Mouse (Mus musculus) bone marrow macrophage, adult 2 months (primary cell): Measurements from ENCODE around the gene Lrif1.

ENCODE experiments used
- CTCF ChIP-seq: IDR thresholded peaks from 2 replicates; pipeline ENCODE4 v1.5.1; 2012; ENCODE audit warnings: low read depth, mild to moderate bottlenecking, low read length, moderate library complexity
- POLR2A ChIP-seq: IDR thresholded peaks from 2 replicates; pipeline ENCODE4 v1.6.1; 2012; ENCODE audit warnings: mild to moderate bottlenecking, low read depth, low read length, borderline replicate concordance

GRCm38 (mm10) chr3:106722028-106722945, 37.5 kb downstream of the Lrif1 start:
- TF ChIP-seq CTCF (no peak), POLR2A (no peak)
